Mouse (Mus musculus) ES-E14 (cell line): ENCODE measurements around the gene Trdn.

Source experiments
- CHD2 ChIP-seq: IDR thresholded peaks from 2 replicates; pipeline ENCODE4 v1.6.1; 2014; ENCODE audit warnings: mild to moderate bottlenecking, low read depth, low read length, inconsistent platforms
- HCFC1 ChIP-seq: IDR thresholded peaks from 2 replicates; pipeline ENCODE4 v1.6.1; 2012; ENCODE audit warnings: low read length, inconsistent platforms, borderline replicate concordance; ENCODE audit not compliant: insufficient read depth
- MAFK ChIP-seq: IDR thresholded peaks from 2 replicates; pipeline ENCODE4 v1.6.1; 2014; ENCODE audit warnings: mild to moderate bottlenecking, low read depth, low read length, inconsistent platforms; ENCODE audit not compliant: insufficient read depth
- ZC3H11A ChIP-seq: IDR thresholded peaks from 2 replicates; pipeline ENCODE4 v1.6.1; 2012; ENCODE audit warnings: low read depth, mild to moderate bottlenecking, inconsistent platforms, low read length, borderline replicate concordance
- ZNF384 ChIP-seq: IDR thresholded peaks from 2 replicates; pipeline ENCODE4 v1.6.1; 2012; ENCODE audit warnings: low read depth, low read length, inconsistent platforms

DNA sequence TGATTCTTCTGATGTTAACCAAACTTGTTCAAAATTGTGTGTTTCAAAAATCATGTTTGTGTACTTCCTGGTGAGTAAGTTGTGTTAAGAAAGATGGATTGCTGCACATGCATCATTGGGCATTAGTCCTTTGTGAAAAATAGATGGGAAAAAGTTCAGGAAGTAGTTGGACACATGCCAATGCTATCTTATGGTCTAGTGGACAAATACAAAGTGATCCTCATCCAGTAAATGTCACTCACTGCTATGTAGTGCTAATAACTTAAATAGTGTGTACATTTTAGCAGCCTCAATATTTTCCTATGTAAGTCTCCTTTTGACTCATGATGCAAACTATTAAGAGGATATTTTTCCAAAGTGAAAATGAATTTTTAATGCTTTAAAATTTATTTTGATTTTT lies 27.6 kb downstream of the Trdn start:
- TF ChIP-seq ZC3H11A (no peak), CHD2 (no peak), ZNF384 (no peak), HCFC1 (no peak), MAFK (no peak)
